Mouse (Mus musculus): Measurements from ENCODE around the gene Hyal3. TPM values are rescaled to one million over a fixed set of nuclear protein-coding genes. Genes with fewer than 3 reads are reported as not detected.
A peak's percentile ranks its signal among the peaks of the same experiment; 100 is the strongest.
"Not testable (repeated sequence)": the region's sequence is repeated elsewhere in the genome, so short reads cannot be mapped to it uniquely, and the experiment has no call there.

Gene Hyal3
- polyA plus RNA-seq, 2 experiments from 2014 or later: 0.25 to 0.90 TPM

GRCm38 (mm10) chr9:107551117-107551889 lies 29.3 kb upstream of the Hyal3 start, which contains the start of gene Rassf1:
TSS of gene Rassf1 (plus strand) at chr9:107551555.
- peak; percentile 67 for ATAC-seq

GRCm38 (mm10) chr9:107551890-107552355 lies 28.7 kb upstream of the Hyal3 start:
- ATAC-seq: no peak

- ATAC-seq: no peak
Measured at GRCm38 (mm10) chr9:107552690-107553393, 27.8 kb upstream of the Hyal3 start.

- no peak for ATAC-seq
Measured at GRCm38 (mm10) chr9:107553541-107554318, 26.9 kb upstream of the Hyal3 start.

DNA sequence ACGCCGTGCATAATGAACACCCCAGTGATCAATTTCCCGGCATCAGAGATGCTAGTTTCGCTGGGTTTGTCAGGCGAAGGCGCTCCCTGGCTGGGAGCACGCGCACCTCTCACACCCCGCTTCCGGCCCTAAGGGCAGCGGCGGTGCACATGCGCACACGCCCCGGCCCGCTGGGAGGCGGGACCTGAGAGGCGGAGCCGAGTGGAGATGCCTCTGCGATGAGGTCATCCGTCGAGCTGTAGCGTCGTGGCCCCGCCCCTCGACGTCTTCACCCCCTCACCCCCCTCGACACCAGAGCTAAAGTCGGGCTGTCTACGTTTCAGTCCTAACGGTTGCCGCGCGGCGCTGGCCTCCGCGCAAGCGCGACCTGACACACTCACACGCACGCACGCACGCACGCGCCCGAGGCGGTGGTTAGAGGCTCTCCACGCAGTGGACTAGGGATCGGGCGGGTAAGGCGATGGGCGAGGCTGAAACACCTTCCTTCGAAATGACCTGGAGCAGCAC lies 26.2 kb upstream of the Hyal3 start:
- ATAC-seq: peak; percentile 68

GRCm38 (mm10) chr9:107555031-107555457 lies 25.6 kb upstream of the Hyal3 start:
- no peak for ATAC-seq

- ATAC-seq: no peak
Measured at GRCm38 (mm10) chr9:107555701-107556100, 24.9 kb upstream of the Hyal3 start.

DNA sequence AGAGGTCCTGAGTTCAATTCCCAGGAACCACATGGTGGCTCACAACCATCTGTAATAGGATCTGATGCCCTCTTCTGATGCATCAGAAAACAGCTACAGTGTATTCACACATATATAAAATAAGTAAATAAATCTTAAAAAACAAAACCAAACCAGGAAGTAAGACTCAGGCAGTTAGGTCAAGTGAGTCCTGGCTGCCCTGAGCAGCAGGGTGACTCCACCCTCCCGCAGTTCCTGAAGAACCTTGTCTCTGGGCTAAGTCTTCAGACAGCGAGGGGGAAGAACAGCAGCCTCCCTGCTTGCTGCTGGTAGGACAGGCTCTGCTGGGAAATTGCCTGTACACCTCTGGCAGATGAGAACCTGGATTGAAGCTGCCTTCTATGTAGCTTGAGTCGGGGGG lies 24.3 kb upstream of the Hyal3 start:
- ATAC-seq: no peak

- ATAC-seq: peak; percentile 94
Measured at GRCm38 (mm10) chr9:107563029-107563581, 17.5 kb upstream of the Hyal3 start, which contains the start of gene Tusc2. TSS of gene Tusc2 (plus strand) at chr9:107563255.

DNA sequence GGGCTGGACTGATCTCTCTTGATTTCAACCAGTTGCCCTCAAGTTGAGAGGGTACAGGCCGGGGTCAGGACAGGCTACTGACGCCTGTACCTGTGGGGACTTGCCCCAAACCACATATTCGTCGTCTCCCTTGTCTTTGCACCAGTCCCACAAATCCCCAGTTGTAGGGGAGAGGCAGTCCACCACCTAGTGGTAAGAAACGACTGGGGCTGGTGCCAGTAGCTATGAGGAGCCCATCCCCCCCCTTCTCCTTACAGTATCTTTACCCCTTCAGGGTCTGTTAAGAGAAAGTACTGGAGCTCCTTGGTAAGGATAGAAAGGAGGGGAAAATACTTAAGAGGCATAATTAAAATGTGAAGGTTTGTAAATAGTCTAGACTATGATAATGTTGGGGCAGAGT lies 15.1 kb upstream of the Hyal3 start:
- not testable (repeated sequence) for ATAC-seq

- no peak for ATAC-seq
Measured at GRCm38 (mm10) chr9:107566041-107566709, 14.4 kb upstream of the Hyal3 start.

DNA sequence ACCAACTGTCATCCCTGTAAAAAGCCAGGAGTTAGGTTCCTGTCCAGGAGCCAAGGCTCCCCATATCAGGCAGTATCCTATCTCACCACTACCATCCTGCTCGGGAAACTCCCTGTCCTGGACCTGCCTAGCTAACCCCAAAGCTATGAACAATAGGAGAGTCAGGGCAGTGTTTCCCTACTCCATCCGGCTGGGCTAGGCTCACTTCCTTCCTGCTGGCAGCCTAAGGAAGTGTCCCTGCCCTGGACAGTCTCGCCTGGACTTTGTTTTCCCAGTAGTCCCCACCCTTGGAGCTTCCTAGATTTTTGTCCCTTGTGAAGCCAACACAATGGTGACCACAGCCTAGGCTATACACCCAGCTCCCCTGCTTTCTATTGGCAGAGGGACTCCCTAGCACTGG lies 13.8 kb upstream of the Hyal3 start:
- ATAC-seq: no peak

DNA sequence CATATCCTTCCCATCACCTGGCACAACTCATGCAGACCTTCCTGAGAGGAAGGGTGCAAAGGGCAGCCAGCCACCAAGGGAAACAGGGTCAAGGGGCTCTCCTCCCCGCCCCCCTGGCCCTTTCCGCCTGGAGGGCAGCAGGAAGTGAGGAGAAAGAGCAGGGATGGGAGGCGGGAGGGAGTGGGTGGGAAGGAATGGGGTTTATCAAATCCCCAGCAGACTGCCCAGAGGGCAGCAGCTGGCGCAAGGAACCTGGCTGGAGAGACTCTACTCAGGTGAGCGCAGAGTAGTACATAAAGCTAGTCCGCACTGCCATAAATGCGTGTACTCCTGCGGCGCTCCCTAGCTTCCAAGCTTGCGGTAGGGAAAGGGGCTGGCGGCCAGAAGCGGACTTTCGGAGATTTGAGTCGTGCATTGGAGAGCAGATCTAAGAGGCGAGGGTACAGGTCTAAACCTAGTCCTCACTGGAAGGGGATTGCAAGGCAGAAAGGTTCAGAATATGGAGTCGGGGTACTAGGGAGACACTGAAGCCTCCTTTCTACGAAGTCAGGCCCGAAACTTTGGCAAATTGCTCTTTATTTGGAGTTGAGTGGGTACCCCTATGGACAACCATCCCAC lies 12.8 kb upstream of the Hyal3 start, which contains the start of gene Hyal2:
Gene Hyal2 (plus strand): TSS at position 244 of the 618 bp plus-strand sequence.
- no peak for ATAC-seq

- peak; percentile 93 for ATAC-seq
Measured at GRCm38 (mm10) chr9:107568331-107569261, 12.0 kb upstream of the Hyal3 start.

GRCm38 (mm10) chr9:107569270-107569669 lies 11.3 kb upstream of the Hyal3 start:
- no peak for ATAC-seq

DNA sequence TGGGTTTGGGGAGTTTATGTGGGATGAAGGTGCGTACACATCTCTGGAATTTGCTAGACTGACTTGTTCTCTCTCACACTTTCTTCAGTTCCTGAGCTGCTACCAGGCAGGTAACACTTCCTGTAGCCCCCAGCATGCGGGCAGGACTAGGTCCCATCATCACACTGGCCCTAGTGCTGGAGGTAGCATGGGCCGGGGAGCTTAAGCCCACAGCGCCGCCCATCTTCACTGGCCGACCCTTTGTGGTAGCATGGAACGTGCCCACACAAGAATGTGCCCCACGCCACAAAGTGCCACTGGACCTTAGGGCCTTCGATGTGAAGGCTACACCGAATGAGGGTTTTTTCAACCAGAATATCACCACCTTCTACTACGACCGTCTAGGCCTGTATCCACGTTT lies 10.6 kb upstream of the Hyal3 start:
- ATAC-seq: no peak

- ATAC-seq: no peak
Measured at GRCm38 (mm10) chr9:107570845-107571244, 9.8 kb upstream of the Hyal3 start.

- no peak for ATAC-seq
Measured at GRCm38 (mm10) chr9:107571534-107572326, 8.9 kb upstream of the Hyal3 start.

DNA sequence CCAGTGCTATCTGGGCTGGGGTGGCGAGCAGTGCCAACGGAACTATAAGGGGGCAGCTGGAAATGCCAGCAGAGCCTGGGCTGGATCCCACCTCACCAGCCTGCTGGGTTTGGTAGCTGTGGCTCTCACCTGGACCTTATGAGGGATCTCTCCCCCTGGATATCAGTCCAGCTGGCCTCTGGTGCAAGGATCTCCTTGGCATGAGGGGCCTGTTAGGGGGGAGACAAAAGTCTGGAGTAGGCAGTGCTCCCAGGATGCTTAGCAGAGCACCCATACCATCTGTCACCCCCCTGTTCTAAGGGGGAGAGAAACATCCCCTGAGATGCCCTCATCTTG lies 8.3 kb upstream of the Hyal3 start:
- ATAC-seq: no peak

All from activated CD4-positive, CD25-positive, alpha-beta regulatory T cell, adult 4 months (primary cell).